Mouse (Mus musculus) left cerebral cortex, postnatal 14 days (tissue): Measurements from ENCODE around the gene Vmn1r65. TPM values are rescaled to one million over a fixed set of nuclear protein-coding genes. Genes with fewer than 3 reads are reported as not detected.
"Not testable (repeated sequence)": the region's sequence is repeated elsewhere in the genome, so short reads cannot be mapped to it uniquely, and the experiment has no call there.

Source experiments
- DNase-seq, 2 experiments: peaks; one replicate each; pipeline ENCODE4 v3.0.0; 2021 to 2022; ENCODE audit warnings: low spot score in 2 of 2, mixed read lengths in 1 of 2
- intact Hi-C: fragments of 180-260 bp; cut with DNase I; formaldehyde crosslinking; loops from one replicate; pipeline ENCODE4 v1.15.1; 2025
- long read RNA-seq, 2 experiments: library from polyadenylated mRNA; stranded (forward); transcript quantifications; one replicate each; pipeline ENCODE4 v2.0.0; 2021
- total RNA-seq, 2 experiments: library from RNA; stranded (reverse); gene quantifications; 2 replicates each; pipeline ENCODE4 v1.2.3; 2021

Vmn1r65 gene
- total RNA-seq: not detected
- long read RNA-seq, experiment 1: 0 reads
- long read RNA-seq, experiment 2: 0 reads

- intact Hi-C loops: no loop called here
- no peak for DNase-seq
These were observed at the start of gene Vmn1r65 for GRCm38 (mm10) chr7:6010910-6011309. Gene Vmn1r65 (minus strand): TSS chr7:6011010.

- no peak for DNase-seq
- intact Hi-C loops: no loop called here
These were observed 34.1 kb upstream of the Vmn1r65 start, which contains the start of gene Nlrp4c for GRCm38 (mm10) chr7:6044861-6045260. Gene Nlrp4c (plus strand): TSS chr7:6045161.

GRCm38 (mm10) chr7:5982426-5982825 is 28.4 kb downstream of the Vmn1r65 start:
- DNase-seq, intact Hi-C loops: not testable (repeated sequence)

GRCm38 (mm10) chr7:5972546-5972945 is 38.3 kb downstream of the Vmn1r65 start:
- DNase-seq, intact Hi-C loops: not testable (repeated sequence)

Other genes with a start within 250 kb of the Vmn1r65 start
- not detected for gene Vmn1r63, start 205.6 kb downstream of the Vmn1r65 start, total RNA-seq
- gene Vmn1r64, start 126.5 kb downstream of the Vmn1r65 start, total RNA-seq: not detected
- gene Nlrp4c, start 34.2 kb upstream of the Vmn1r65 start, total RNA-seq: not detected
- gene Zfp787, start 145.0 kb upstream of the Vmn1r65 start, total RNA-seq: 10 to 100 TPM; 26.9 to 29.1 TPM
- 10 to 100 TPM; 51.0 to 58.8 TPM for gene Zfp444, start 161.2 kb upstream of the Vmn1r65 start, total RNA-seq
- gene Galp, start 186.1 kb upstream of the Vmn1r65 start, total RNA-seq: not detected
- not detected for gene Zscan5b, start 211.3 kb upstream of the Vmn1r65 start, total RNA-seq
- gene Epp13, start 241.7 kb upstream of the Vmn1r65 start, total RNA-seq: not detected